Mouse (Mus musculus) hematopoietic stem cell, adult 5-6 weeks (primary cell): ENCODE results near the gene Epha6. TPM values are rescaled to one million over a fixed set of nuclear protein-coding genes. Genes with fewer than 3 reads are reported as not detected.

Experiments
- ATAC-seq, 2 experiments: fragments of 125-278 bp in 1 of 2; replicated peaks in 1 of 2; 2 replicates each; pipeline ENCODE4 v1.8.0; 2016 to 2017; ENCODE audit warnings: inconsistent platforms in 2 of 2, mild to moderate bottlenecking in 2 of 2, moderate number of reproducible peaks in 2 of 2, low read depth in 1 of 2, moderate TSS enrichment in 1 of 2; ENCODE audit not compliant: low FRiP score in 2 of 2, poor library complexity in 2 of 2, severe bottlenecking in 2 of 2, insufficient read depth in 1 of 2, low TSS enrichment in 1 of 2
- total RNA-seq: library from RNA; stranded (forward); fragments of 172-1452, 232-1000 nt; gene quantifications from 2 replicates; pipeline ENCODE4 v1.2.3, GENCODE M21; 2017

Epha6 gene
- total RNA-seq, 1 experiment from 2014 or later: not detected

- no peak for ATAC-seq
Observed at GRCm38 (mm10) chr16:60283963-60284362, 321.4 kb downstream of the Epha6 start.

GRCm38 (mm10) chr16:60274109-60274508, 331.2 kb downstream of the Epha6 start:
- no peak for ATAC-seq

- ATAC-seq: no peak
Observed at GRCm38 (mm10) chr16:60266367-60267351, 338.7 kb downstream of the Epha6 start.

- ATAC-seq: no peak
Observed at GRCm38 (mm10) chr16:60264719-60265508, 340.4 kb downstream of the Epha6 start.

GRCm38 (mm10) chr16:60258151-60258635, 347.1 kb downstream of the Epha6 start:
- no peak for ATAC-seq

- ATAC-seq: no peak
Observed at GRCm38 (mm10) chr16:60257623-60258022, 347.7 kb downstream of the Epha6 start.

GRCm38 (mm10) chr16:60257044-60257443, 348.3 kb downstream of the Epha6 start:
- no peak for ATAC-seq

- no peak for ATAC-seq
Observed at GRCm38 (mm10) chr16:60239356-60240190, 365.8 kb downstream of the Epha6 start.

GRCm38 (mm10) chr16:60233985-60234766, 371.2 kb downstream of the Epha6 start:
- ATAC-seq: no peak

- no peak for ATAC-seq
Observed at GRCm38 (mm10) chr16:60232982-60233381, 372.3 kb downstream of the Epha6 start.

GRCm38 (mm10) chr16:60209151-60209550, 396.2 kb downstream of the Epha6 start:
- no peak for ATAC-seq

GRCm38 (mm10) chr16:60175580-60175979, 429.8 kb downstream of the Epha6 start:
- no peak for ATAC-seq

GRCm38 (mm10) chr16:60152439-60152838, 452.9 kb downstream of the Epha6 start:
- no peak for ATAC-seq

GRCm38 (mm10) chr16:60144370-60144769, 461.0 kb downstream of the Epha6 start:
- ATAC-seq: no peak

- no peak for ATAC-seq
Observed at GRCm38 (mm10) chr16:60121435-60121834, 483.9 kb downstream of the Epha6 start.

GRCm38 (mm10) chr16:60102210-60102609, 503.1 kb downstream of the Epha6 start:
- no peak for ATAC-seq
